Mouse (Mus musculus): ENCODE measurements around the gene Hsd17b3. TPM values are rescaled to one million over a fixed set of nuclear protein-coding genes. Genes with fewer than 3 reads are reported as not detected.
A peak's percentile ranks its signal among the peaks of the same experiment; 100 is the strongest.

Hsd17b3 gene
- polyA plus RNA-seq, 1 experiment, result 27.2 TPM

DNA sequence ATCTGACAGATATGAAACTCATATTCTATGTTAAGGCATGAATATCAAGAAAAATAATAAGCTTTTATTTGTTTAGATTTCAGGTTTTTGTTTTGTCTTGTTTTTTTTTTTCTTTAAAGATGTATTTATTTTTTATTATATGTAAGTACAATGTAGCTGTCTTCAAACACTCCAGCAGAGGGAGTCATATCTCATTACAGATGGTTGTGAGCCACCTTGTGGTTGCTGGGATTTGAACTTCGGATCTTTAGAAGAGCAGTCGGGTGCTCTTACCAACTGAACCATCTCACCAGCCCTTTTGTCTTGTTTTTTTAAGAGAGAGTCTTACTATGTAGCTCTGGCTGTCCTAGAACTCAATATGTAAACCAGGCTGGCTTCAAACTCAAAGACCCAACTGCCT is 28.4 kb upstream of the Hsd17b3 start:
- Histone ChIP-seq H3K36me3 (ENCODE audit: control insufficient read depth, insufficient read depth, low read length) (no peaks in the 10 kb centered on the region), H3K4me1 (ENCODE audit: control insufficient read depth, insufficient read depth, low read length) (no peaks in the 10 kb centered on the region), H3K4me3 (ENCODE audit: control insufficient read depth, low read depth, low read length) (no peak overlapping the region), H3K27me3 (ENCODE audit: control insufficient read depth, insufficient read depth, low read length) (no peaks in the 10 kb centered on the region), H3K27ac (ENCODE audit: control insufficient read depth, insufficient read depth, low read depth, low read length) (no peak overlapping the region)
- TF ChIP-seq POLR2A (IDR thresholded peaks at IDR 0.05; ENCODE audit: control insufficient read depth, low read depth, low read length) (no peak), CTCF (IDR thresholded peaks at IDR 0.05; ENCODE audit: control insufficient read depth, insufficient read depth, insufficient replicate concordance, low read depth, low read length) (no peak)

DNA sequence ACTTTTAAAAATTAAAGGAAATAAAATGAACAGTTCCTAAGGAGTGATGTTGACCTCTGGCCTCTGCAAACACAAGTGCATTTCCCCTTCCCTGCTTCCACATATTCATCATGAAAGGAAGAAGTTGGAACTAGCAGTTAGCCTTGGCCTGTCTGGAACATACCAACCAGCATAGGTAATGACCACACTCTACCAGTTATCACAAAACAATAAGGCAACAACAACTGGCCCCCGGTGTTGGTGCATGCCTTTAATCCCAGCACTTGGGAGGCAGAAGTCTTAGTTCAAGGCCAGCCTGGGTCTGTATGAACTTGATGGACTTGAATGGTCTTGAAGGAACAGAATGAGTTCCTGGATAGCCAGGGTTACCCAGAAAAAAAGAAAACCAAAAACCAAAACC is 21.4 kb upstream of the Hsd17b3 start:
- Histone ChIP-seq H3K4me1 (ENCODE audit: control insufficient read depth, insufficient read depth, low read length) (no peaks in the 10 kb centered on the region), H3K36me3 (ENCODE audit: control insufficient read depth, insufficient read depth, low read length) (no peaks in the 10 kb centered on the region), H3K27ac (ENCODE audit: control insufficient read depth, insufficient read depth, low read depth, low read length) (no peak overlapping the region), H3K4me3 (ENCODE audit: control insufficient read depth, low read depth, low read length) (no peak overlapping the region), H3K27me3 (ENCODE audit: control insufficient read depth, insufficient read depth, low read length) (no peaks in the 10 kb centered on the region)
- TF ChIP-seq CTCF (IDR thresholded peaks at IDR 0.05; ENCODE audit: control insufficient read depth, insufficient read depth, insufficient replicate concordance, low read depth, low read length) (no peak), POLR2A (IDR thresholded peaks at IDR 0.05; ENCODE audit: control insufficient read depth, low read depth, low read length) (no peak)

DNA sequence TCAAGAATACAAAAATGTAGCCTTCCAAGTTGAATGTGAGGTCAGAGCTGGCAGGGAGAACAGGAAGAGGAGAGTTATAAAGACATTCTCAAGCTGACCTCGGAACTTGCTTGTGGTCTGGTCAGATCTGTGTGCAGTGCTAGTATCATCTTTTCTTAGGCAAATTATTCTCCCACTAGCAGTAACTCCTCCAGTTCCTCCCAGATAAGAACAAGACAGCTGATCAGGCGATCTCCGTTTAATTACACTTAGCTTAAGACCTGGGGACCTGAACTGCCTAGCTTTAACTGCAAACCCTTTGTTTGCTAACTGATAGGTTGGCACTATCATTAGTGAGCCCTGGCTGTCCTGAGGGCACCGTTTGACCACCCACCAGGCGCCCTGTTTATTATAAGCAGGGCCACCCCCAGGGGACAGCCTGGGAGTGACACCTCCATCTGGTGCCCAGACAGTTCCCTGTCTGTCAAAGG is 19.4 kb upstream of the Hsd17b3 start:
- Histone ChIP-seq H3K4me3 (ENCODE audit: control insufficient read depth, low read depth, low read length) (no peak overlapping the region), H3K4me1 (ENCODE audit: control insufficient read depth, insufficient read depth, low read length) (no peaks in the 10 kb centered on the region), H3K27me3 (ENCODE audit: control insufficient read depth, insufficient read depth, low read length) (no peaks in the 10 kb centered on the region), H3K27ac (ENCODE audit: control insufficient read depth, insufficient read depth, low read depth, low read length) (no peak overlapping the region), H3K36me3 (ENCODE audit: control insufficient read depth, insufficient read depth, low read length) (no peaks in the 10 kb centered on the region)
- TF ChIP-seq CTCF (IDR thresholded peaks at IDR 0.05; ENCODE audit: control insufficient read depth, insufficient read depth, insufficient replicate concordance, low read depth, low read length), result no peak
- TF ChIP-seq POLR2A (IDR thresholded peaks at IDR 0.05; ENCODE audit: control insufficient read depth, low read depth, low read length), result no peak

DNA sequence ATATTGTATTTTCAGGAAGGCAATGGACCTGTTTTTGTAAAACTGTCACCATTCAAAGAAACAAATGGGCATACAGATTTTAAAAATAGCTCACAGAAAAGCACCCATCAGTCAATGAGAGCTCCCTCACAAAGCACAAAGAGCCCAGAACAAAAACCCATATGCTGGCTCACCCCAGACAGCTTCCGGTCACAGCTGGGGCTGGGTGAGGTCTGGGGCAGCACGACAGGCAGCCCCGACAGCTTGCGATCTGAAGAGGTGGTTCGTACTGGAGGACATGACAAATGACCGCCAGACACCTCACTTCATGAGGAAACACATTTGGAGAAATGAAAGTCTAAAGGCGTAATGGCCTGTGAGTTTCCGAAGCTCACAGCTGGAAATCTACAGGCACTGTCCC is 18.5 kb upstream of the Hsd17b3 start:
- no peaks in the 10 kb centered on the region for H3K36me3 ChIP-seq (ENCODE audit: control insufficient read depth, insufficient read depth, low read length)
- H3K4me3 ChIP-seq (ENCODE audit: control insufficient read depth, low read depth, low read length), result no peak overlapping the region
- H3K27ac ChIP-seq (ENCODE audit: control insufficient read depth, insufficient read depth, low read depth, low read length), result no peak overlapping the region
- no peaks in the 10 kb centered on the region for H3K4me1 ChIP-seq (ENCODE audit: control insufficient read depth, insufficient read depth, low read length)
- H3K27me3 ChIP-seq (ENCODE audit: control insufficient read depth, insufficient read depth, low read length), result no peaks in the 10 kb centered on the region
- TF ChIP-seq CTCF (IDR thresholded peaks at IDR 0.05; ENCODE audit: control insufficient read depth, insufficient read depth, insufficient replicate concordance, low read depth, low read length) (no peak), POLR2A (IDR thresholded peaks at IDR 0.05; ENCODE audit: control insufficient read depth, low read depth, low read length) (no peak)

DNA sequence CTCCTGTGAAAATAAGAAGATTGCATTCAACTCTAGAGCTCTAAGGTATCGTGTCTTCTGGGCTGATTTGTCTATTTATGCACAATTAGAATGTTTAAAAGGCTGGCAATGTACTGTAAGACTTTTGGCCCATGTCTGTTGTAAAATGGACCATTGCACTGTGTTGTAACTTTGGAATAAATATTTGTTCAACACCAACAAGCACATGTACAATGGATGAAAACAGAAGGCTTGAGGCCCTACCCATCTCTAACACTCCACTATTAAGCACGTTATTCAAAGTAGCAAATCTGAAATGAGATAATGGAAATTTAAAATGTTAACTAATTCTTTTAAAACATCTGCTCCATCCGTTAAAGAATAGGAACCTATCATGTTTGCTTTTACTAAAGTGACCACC is 18.1 kb upstream of the Hsd17b3 start:
- TF ChIP-seq POLR2A (IDR thresholded peaks at IDR 0.05; ENCODE audit: control insufficient read depth, low read depth, low read length), result no peak
- TF ChIP-seq CTCF (IDR thresholded peaks at IDR 0.05; ENCODE audit: control insufficient read depth, insufficient read depth, insufficient replicate concordance, low read depth, low read length), result no peak
- Histone ChIP-seq H3K27ac (ENCODE audit: control insufficient read depth, insufficient read depth, low read depth, low read length) (no peak overlapping the region), H3K4me3 (ENCODE audit: control insufficient read depth, low read depth, low read length) (no peak overlapping the region), H3K36me3 (ENCODE audit: control insufficient read depth, insufficient read depth, low read length) (no peaks in the 10 kb centered on the region), H3K4me1 (ENCODE audit: control insufficient read depth, insufficient read depth, low read length) (no peaks in the 10 kb centered on the region), H3K27me3 (ENCODE audit: control insufficient read depth, insufficient read depth, low read length) (no peaks in the 10 kb centered on the region)

DNA sequence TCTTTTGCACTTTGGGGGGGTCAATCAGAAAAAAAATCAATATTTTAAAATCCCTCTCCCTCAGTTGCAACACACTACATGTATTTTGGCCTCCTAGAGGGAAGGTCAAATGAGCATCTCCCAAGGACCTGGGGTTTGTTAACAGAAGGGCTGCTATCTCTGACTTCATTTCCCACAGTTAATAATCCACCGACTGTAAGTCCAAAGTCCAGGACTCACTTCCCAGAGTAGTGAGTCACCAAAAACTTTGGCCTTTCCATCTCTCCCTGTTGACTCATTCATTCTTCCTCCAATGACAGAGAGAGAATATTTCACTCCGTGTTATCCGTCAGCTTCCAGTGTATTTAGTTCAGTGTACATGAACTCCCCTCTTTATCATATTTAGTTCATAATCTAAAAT is 16.7 kb upstream of the Hsd17b3 start:
- Histone ChIP-seq H3K4me1 (ENCODE audit: control insufficient read depth, insufficient read depth, low read length) (no peaks in the 10 kb centered on the region), H3K36me3 (ENCODE audit: control insufficient read depth, insufficient read depth, low read length) (no peaks in the 10 kb centered on the region), H3K4me3 (ENCODE audit: control insufficient read depth, low read depth, low read length) (no peak overlapping the region), H3K27ac (ENCODE audit: control insufficient read depth, insufficient read depth, low read depth, low read length) (no peak overlapping the region), H3K27me3 (ENCODE audit: control insufficient read depth, insufficient read depth, low read length) (no peaks in the 10 kb centered on the region)
- no peak for TF ChIP-seq CTCF (IDR thresholded peaks at IDR 0.05; ENCODE audit: control insufficient read depth, insufficient read depth, insufficient replicate concordance, low read depth, low read length)
- TF ChIP-seq POLR2A (IDR thresholded peaks at IDR 0.05; ENCODE audit: control insufficient read depth, low read depth, low read length), result no peak

DNA sequence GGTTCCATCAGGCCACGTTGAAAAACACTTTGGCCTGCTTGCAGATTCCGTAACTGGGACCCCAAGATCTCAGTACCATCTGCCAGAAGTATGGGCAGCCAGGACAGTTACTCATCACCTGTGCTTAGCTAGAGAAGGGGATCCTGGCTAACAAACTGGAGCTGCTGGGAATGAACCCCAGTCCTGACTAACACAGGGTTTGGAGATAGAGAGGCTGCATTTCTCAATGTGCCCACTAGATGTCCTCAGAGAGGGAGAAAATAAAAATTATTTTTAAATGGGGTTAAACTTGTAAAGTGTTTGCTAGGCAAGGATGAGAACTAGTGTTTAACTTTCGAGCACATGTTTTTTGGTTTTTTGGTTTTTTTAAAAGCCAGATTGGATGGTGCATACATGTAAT is 11.2 kb upstream of the Hsd17b3 start:
- TF ChIP-seq CTCF (IDR thresholded peaks at IDR 0.05; ENCODE audit: control insufficient read depth, insufficient read depth, insufficient replicate concordance, low read depth, low read length), result no peak
- TF ChIP-seq POLR2A (IDR thresholded peaks at IDR 0.05; ENCODE audit: control insufficient read depth, low read depth, low read length), result no peak
- Histone ChIP-seq H3K36me3 (ENCODE audit: control insufficient read depth, insufficient read depth, low read length) (no peaks in the 10 kb centered on the region), H3K27ac (ENCODE audit: control insufficient read depth, insufficient read depth, low read depth, low read length) (peak overlapping the region; percentile 23; the same call in 1 of the 2 replicates), H3K4me1 (ENCODE audit: control insufficient read depth, insufficient read depth, low read length) (peaks cover 4% of the 10 kb centered on the region; the same call in 1 of the 2 replicates), H3K27me3 (ENCODE audit: control insufficient read depth, insufficient read depth, low read length) (no peaks in the 10 kb centered on the region), H3K4me3 (ENCODE audit: control insufficient read depth, low read depth, low read length) (no peak overlapping the region)

DNA sequence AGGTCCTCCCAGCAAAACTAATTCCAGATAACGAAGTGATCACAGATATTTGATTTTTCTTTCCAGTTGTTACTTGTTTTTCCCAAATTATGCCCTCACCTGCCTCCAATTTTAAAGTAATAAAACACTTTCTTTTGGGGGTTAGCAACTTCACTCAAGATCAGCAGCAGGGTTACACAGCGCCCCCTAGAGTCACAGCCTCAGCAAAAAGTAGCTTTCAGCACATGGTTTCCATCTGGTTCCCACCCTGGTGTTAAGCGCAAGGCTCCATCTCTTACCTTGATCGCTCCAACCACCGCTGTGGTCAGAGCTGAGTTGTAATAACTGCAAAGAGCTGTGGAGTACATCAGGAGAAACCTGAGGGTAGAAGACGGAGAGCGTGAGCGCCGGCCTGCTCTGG is 10.0 kb upstream of the Hsd17b3 start:
- TF ChIP-seq POLR2A (IDR thresholded peaks at IDR 0.05; ENCODE audit: control insufficient read depth, low read depth, low read length) (no peak), CTCF (IDR thresholded peaks at IDR 0.05; ENCODE audit: control insufficient read depth, insufficient read depth, insufficient replicate concordance, low read depth, low read length) (peak; percentile 52; the same call in 1 of the 2 replicates)
- Histone ChIP-seq H3K27me3 (ENCODE audit: control insufficient read depth, insufficient read depth, low read length) (no peaks in the 10 kb centered on the region), H3K27ac (ENCODE audit: control insufficient read depth, insufficient read depth, low read depth, low read length) (peak overlapping the region; percentile 18; the same call in 1 of the 2 replicates), H3K4me3 (ENCODE audit: control insufficient read depth, low read depth, low read length) (no peak overlapping the region), H3K4me1 (ENCODE audit: control insufficient read depth, insufficient read depth, low read length) (peaks cover 4% of the 10 kb centered on the region; the same call in 1 of the 2 replicates), H3K36me3 (ENCODE audit: control insufficient read depth, insufficient read depth, low read length) (no peaks in the 10 kb centered on the region)

Measured in testis, adult 2 months (tissue).